Mouse (Mus musculus) small intestine, adult 2 months (tissue): ENCODE measurements around the gene Atp5l.

ENCODE experiments used
- CTCF ChIP-seq: fragments of 200-500 bp; IDR thresholded peaks from 2 replicates; pipeline ENCODE4 v1.5.1; 2012; ENCODE audit warnings: low read depth, mild to moderate bottlenecking, control low read depth, inconsistent platforms, low read length, moderate library complexity, mixed read lengths; ENCODE audit not compliant: insufficient replicate concordance, insufficient read length; ENCODE audit errors: extremely low read depth
- POLR2A ChIP-seq: fragments of 200-500 bp; IDR thresholded peaks from 2 replicates; pipeline ENCODE4 v1.6.1; 2012; ENCODE audit warnings: low read depth, mild to moderate bottlenecking, control low read depth, inconsistent platforms, low read length, moderate library complexity

- no peak for TF ChIP-seq CTCF
- TF ChIP-seq POLR2A, result no peak
Observed at GRCm38 (mm10) chr9:44954432-44954831, 33.9 kb upstream of the Atp5l start.
